Mouse (Mus musculus) mouse embryonic stem cell (cell line): ENCODE measurements at regions not wholly inside any gene's neighbourhood (a gene's known extent, or its start where the extent isn't known, plus 50 kb on each side); places are given as distances from the start of the nearest gene placed in this dataset.

Experiments
- in situ Hi-C, 2 experiments: fragments of 300-500 bp; cut with MboI; formaldehyde crosslinking; loops; 1 replicate in 1 of 2; 3 replicates in 1 of 2; pipeline ENCODE4 v1.14.3; 2019 to 2020; ENCODE audit warnings: low sequenced_read_pairs in 2 of 2, low pct_unique_long_range_greater_than_20kb in 1 of 2, mixed read lengths in 1 of 2; ENCODE audit not compliant: unreplicated experiment in 1 of 2

DNA sequence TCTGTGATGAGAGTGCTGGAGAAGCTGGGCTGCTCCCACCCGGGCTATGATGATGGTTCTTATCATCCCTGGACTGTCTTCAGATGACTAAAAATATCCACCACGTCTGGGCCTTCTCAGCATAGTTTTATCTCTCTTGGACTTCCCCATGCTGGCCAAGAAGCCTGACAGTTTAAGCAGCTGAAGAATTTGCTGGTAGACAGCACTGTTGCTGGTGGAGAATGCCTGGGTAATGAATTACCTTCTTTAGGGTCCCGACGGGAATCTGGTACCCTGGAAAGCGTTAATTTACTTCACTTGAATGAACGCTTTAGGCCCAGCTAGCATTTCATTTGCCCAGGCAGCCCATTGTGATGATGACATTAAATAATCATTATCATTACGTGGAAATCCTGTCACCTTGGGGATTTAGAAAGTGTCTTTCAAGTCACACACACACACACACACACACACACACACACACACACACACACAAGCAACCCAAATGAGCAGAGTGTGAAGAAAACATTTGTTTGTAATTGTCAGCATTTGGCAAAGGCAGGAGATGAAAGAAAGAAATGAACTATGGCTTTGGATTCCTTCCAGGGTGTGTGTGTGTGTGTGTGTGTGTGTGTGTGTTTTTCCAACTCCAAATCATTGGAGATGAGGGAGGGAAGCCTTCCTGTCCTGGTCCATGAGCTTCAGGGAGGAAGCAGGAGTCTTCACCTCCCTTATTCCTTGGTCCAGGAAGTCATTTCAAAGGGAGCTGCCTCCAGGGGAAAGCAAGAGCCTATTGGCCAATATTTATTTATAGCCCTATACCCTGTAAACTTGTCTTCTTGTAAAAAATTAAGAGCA lies 117.3 kb upstream of the Slc30a5 start:
- in situ Hi-C loops = no loop called here

DNA sequence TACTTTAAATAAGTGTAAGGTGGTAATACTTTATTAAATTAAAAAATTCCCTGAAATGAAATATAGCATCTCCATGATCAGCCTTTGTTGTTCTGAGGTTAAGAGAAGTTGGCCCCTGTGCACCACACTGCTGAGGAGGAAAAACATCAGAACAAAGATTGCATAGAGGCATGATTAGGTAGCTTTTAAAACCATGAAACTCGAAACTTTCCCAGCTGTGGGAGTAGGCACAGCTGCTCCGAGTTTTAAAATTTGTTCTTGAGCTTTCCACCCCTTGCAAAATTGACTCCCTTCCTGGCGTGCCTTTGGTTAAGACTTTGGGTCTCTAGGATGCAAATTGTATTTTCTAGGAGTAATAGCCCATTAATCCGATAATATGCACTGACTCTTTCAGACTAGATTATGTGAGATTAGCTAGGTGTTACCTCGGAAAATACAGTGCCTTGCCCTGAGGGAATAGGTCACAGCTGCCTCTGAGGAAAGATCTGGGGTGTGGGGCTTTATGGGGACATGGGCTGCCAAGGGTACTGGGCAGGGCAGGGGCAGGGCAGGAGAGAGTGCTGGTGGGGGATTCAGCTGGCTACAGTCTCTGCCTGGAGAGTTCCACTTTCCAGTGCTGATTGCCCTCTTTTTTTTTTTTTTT lies 110.1 kb upstream of the Slc30a5 start:
- in situ Hi-C loops = no loop called here

DNA sequence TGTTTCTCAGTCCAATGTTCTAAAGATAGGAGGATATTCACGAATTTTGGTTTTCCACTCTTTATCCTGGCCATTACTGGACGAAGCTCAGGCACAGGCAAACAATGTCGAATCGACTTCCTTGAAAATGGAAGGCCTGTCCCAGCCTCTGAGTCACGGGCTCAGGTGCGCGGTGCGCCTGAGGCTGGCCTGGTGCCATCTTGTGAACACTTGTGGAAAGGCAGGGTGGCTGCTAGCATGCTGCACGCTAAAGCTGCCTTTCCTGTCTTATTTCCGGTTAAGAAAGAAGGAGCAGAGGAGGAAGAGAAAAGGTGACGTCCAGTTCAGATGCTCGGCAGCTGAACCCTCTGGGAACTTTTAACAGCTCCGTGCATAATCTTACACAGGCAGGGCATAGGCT lies 107.6 kb upstream of the Slc30a5 start:
- in situ Hi-C loops = no loop called here

DNA sequence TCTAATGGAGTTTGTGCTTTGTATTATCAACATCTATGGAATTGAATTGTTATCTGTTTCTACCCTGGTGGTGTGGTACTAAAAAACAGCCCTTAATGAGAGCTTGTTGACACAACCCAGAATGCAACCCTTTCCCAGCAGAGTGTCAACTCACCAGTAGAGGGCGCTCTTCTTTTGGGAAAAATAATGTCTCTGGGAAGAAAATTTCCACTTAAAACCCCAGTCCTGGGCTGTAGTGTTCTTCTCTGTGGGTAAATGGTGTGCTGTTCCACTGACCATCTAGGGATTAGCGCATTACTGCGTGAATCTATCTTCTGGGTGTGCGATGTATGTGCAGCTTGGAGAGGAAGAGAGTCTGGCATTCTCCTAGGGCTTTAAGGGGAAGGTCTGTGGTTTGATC lies 106.5 kb upstream of the Slc30a5 start:
- in situ Hi-C loops = no loop called here

DNA sequence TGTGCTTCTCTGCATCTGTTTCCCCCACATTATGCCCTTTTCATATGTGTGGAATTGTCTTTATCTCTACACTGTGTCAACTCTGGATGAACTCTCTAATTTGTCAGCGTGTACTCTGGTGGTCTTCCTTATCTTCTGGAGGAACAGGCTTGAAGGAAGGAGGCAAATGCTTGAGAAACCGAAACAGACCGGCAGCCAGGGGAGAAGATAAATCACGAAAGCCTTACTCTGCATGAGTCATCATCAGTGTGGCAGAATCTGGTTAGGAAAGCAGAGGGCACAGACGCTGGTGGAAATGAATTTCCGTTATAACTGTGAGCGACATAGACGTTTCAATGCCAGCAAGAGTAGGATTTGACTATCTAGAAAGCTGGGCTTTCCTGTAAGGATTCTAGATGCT lies 100.0 kb upstream of the Slc30a5 start:
- in situ Hi-C loops = no loop called here

DNA sequence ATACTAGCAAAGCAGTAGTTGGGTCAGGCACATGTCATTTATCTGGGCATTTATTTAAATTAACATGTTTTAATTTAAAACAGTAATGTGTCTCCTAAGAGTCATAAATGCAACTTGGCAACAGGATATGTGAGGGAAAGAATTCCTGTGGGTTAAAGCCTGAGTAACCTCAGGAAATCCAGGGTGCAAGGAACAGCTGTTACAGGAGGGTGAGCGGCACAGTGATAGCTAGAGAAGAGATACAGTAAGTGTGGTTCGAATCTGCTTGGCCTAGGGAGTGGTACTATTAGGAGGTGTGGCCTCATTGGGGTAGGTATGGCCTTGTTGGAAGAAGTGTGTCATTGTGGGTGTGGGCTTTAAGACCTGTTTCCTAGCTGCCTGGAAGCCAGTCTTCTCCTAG lies 66.3 kb upstream of the Slc30a5 start:
- in situ Hi-C loops = no loop called here

DNA sequence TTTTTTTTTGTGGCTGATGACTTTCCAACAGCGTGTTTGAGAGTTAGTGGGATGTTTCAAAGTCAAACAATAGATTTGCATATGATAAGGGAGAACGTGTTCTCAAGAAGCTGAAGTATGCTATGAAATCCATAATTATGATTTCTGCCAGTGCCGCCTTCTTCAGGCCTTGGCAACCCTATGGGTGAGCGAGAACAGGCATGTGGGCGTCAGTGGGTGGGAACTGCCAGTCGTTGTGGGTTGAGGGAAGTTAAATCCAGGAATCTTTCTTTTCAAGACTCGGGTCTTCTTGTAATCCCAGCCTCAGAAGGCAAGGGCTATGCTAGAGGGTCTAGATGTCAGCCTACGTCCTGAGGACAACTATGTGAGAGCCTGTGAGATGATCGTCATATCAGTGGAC lies 60.6 kb upstream of the Slc30a5 start:
- in situ Hi-C loops = no loop called here

DNA sequence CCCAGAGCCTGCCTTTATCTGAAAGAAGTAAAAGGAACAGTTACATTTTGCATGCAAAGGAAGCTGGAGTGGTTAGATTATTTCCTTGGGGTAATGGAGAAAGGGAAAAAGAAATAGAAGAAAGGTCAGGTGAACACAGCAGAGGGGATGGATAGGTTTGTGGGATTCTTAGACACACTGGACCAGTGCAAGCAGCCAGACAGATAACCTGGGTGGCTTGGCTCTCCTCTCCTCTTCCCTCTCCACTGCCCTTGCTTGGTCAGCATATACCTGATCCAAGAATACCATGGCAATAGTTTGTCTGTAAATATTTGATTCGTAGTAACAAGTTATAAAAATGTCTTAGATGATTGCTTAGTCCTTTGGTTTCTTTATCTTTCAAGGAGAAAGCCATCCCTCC lies 59.9 kb upstream of the Slc30a5 start:
- in situ Hi-C loops = no loop called here

DNA sequence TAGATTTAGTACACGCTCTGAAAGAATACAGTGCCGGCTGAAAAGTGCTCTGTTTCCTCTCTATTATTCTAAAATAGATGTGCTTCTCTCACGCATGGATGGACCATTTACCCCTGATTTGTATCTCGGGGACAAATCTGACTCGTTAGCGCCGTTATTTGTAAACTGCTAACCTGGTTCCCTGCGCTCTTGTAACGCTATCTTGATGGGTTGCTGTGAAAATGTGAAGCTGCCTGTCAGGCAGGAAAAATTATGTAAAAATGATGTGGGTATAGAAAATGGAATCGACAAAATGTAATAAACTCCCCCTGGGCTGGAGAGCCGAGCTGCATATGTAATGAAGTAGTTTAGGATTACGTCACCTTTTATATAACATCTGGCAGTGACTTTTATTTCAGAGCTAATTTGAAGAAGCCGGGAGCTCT lies 59.4 kb upstream of the Slc30a5 start:
- in situ Hi-C loops = no loop called here

DNA sequence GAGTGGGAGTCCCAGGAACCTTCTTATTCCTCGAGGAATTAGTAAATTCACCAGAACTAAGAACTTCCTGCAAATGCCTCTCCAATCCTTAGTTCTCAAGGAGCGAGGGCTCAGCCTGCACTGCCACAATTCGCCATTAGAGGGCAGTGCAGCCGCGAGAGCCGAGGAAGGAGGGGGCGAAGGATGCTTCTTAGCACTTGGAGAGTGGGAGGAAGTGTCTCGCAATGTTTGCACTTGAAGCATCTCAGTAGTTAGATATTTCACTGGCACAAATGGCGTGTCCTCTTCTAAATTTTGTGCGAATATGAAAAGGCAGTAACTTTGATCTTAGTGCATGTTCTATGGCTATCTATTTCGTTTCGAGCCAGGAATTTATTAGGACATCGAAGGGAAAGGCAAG lies 59.0 kb upstream of the Slc30a5 start:
- in situ Hi-C loops = no loop called here

DNA sequence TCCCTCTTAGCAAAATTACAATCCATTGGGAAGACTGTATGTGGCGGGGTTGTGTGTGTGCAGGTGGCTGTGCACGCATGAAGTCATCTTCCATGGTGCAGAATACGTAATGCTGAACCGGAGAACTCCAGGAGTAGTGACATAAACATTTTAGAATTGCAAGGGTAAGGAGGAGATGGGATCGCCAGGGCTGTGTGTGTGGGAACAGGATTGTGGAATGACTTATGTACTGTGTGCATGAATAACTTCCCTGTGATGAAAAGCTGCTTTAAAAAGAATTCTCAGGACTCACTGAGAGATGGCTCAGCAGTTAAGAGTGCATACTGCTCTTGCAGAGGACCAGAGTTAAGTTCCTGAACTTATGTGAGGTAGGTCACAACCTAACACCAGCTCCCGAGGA lies 57.2 kb upstream of the Slc30a5 start:
- in situ Hi-C loops = no loop called here

DNA sequence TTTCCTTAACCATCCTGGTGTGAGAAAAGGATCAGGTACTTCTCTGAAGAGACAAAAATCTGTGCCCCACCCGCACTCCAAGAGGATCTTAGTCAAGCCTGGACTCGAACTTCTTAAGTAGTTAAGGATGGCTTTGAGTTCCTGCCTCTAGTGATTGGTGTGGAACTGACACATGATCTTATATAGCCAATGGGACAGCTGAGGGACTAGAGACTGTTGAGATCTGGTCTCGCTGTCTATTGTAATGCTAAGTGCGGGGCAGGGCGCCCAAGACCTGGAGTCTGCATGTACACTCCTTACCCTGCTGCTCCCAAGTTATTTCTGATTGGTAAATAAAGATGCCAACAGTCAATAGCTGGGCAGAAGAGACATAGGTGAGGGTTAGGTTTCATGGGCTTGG lies 55.3 kb upstream of the Slc30a5 start:
- in situ Hi-C loops = no loop called here

DNA sequence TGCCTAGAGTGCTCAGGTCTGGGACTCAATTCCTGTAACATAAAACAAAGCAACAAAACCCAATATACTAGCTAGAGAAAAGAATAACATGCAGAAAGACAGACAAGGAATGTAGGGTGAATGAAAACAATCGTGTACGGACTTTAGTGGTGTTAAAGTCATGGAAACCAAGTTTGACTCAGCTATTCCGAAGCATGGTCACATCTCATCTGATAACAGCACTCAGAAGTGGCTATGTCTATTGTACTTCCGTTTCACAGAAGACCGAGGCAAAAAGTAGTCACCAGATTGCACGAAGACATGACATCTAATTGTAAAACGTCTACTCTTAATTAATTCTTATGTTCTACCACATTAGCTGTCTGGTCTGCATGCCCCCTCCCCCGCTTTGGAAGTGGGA lies 50.5 kb upstream of the Slc30a5 start:
- in situ Hi-C loops = no loop called here
